Mouse (Mus musculus): Measurements from ENCODE around the gene Nebl. TPM values are rescaled to one million over a fixed set of nuclear protein-coding genes. Genes with fewer than 3 reads are reported as not detected.

The Nebl gene
- polyA plus RNA-seq, 1 experiment from 2014 or later = 0.45 TPM

- no peak overlapping the region for H3K4me3 ChIP-seq (ENCODE audit: low read depth, low read length)
- no peaks in the 10 kb centered on the region for H3K9me3 ChIP-seq (ENCODE audit: low read length)
- H3K36me3 ChIP-seq (replicated peaks; ENCODE audit: insufficient read depth, low read length) = no peaks in the 10 kb centered on the region
- H3K27ac ChIP-seq (ENCODE audit: low read depth) = no peak overlapping the region
- no peak overlapping the region for H3K9ac ChIP-seq (replicated peaks)
- H3K4me2 ChIP-seq (ENCODE audit: low read depth, low read length) = no peak overlapping the region
- no peaks in the 10 kb centered on the region for H3K27me3 ChIP-seq (ENCODE audit: insufficient read depth, low read length)
- DNase-seq (peak; percentile 45), ATAC-seq (no peak)
- TF ChIP-seq CTCF (IDR thresholded peaks at IDR 0.05; ENCODE audit: low read depth) (peak; percentile 70), EP300 (IDR thresholded peaks at IDR 0.05; ENCODE audit: low read depth) (no peak)
- H3K4me1 ChIP-seq (ENCODE audit: insufficient read depth) = no peaks in the 10 kb centered on the region
- WGBS (ENCODE audit: insufficient replicate concordance) = 16% methylated on average over 3 of the region's 3 CpGs
These were observed 86.7 kb downstream of the Nebl start for GRCm38 (mm10) chr2:17644282-17645262.

DNA sequence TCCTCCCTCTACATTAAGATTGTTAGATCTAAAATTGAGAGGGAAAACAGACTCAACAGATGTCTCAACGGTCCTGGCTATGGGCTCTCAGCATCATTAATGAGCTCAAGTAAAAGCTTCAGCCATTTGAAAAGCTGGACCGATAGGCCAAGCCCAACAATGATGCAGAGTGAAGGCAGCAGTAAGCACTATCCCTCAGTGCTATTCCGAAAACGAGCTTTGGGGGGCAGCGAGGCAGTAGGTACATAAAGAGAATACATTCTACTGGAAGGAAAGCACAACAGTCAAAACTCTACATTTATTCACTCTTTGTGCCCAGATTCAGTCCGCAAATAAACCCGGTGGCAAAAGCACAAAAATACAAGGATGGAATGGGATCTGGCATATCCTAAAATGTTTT is 87.4 kb downstream of the Nebl start:
- no peaks in the 10 kb centered on the region for H3K4me1 ChIP-seq (ENCODE audit: insufficient read depth)
- no peaks in the 10 kb centered on the region for H3K36me3 ChIP-seq (replicated peaks; ENCODE audit: insufficient read depth, low read length)
- no peak overlapping the region for H3K4me2 ChIP-seq (ENCODE audit: low read depth, low read length)
- no peak overlapping the region for H3K4me3 ChIP-seq (ENCODE audit: low read depth, low read length)
- DNase-seq (no peak), ATAC-seq (no peak)
- no peak overlapping the region for H3K9ac ChIP-seq (replicated peaks)
- 63% methylated on average over 7 of the region's 7 CpGs for WGBS (ENCODE audit: insufficient replicate concordance)
- H3K27me3 ChIP-seq (ENCODE audit: insufficient read depth, low read length) = no peaks in the 10 kb centered on the region
- no peak overlapping the region for H3K27ac ChIP-seq (ENCODE audit: low read depth)
- H3K9me3 ChIP-seq (ENCODE audit: low read length) = no peaks in the 10 kb centered on the region
- no peak for TF ChIP-seq CTCF (IDR thresholded peaks at IDR 0.05; ENCODE audit: low read depth)
- TF ChIP-seq EP300 (IDR thresholded peaks at IDR 0.05; ENCODE audit: low read depth) = no peak

GRCm38 (mm10) chr2:17642770-17643169 is 88.5 kb downstream of the Nebl start:
- ATAC-seq (peak; percentile 67), DNase-seq (no peak)
- Histone ChIP-seq H3K27ac (ENCODE audit: low read depth) (no peak overlapping the region), H3K27me3 (ENCODE audit: insufficient read depth, low read length) (no peaks in the 10 kb centered on the region), H3K4me2 (ENCODE audit: low read depth, low read length) (no peak overlapping the region), H3K36me3 (replicated peaks; ENCODE audit: insufficient read depth, low read length) (no peaks in the 10 kb centered on the region), H3K4me3 (ENCODE audit: low read depth, low read length) (no peak overlapping the region), H3K9ac (replicated peaks) (no peak overlapping the region), H3K4me1 (ENCODE audit: insufficient read depth) (no peaks in the 10 kb centered on the region), H3K9me3 (ENCODE audit: low read length) (no peaks in the 10 kb centered on the region)
- WGBS (ENCODE audit: insufficient replicate concordance) = 62% methylated on average over 7 of the region's 7 CpGs
- TF ChIP-seq EP300 (IDR thresholded peaks at IDR 0.05; ENCODE audit: low read depth) (no peak), CTCF (IDR thresholded peaks at IDR 0.05; ENCODE audit: low read depth) (no peak)

GRCm38 (mm10) chr2:17640861-17641260 is 90.4 kb downstream of the Nebl start:
- no peaks in the 10 kb centered on the region for H3K4me1 ChIP-seq (ENCODE audit: insufficient read depth)
- WGBS (ENCODE audit: insufficient replicate concordance) = 89% methylated on average over 4 of the region's 4 CpGs
- no peaks in the 10 kb centered on the region for H3K27me3 ChIP-seq (ENCODE audit: insufficient read depth, low read length)
- no peak overlapping the region for H3K4me2 ChIP-seq (ENCODE audit: low read depth, low read length)
- TF ChIP-seq CTCF (IDR thresholded peaks at IDR 0.05; ENCODE audit: low read depth) = no peak
- no peak for TF ChIP-seq EP300 (IDR thresholded peaks at IDR 0.05; ENCODE audit: low read depth)
- no peak for DNase-seq
- no peak overlapping the region for H3K4me3 ChIP-seq (ENCODE audit: low read depth, low read length)
- no peak overlapping the region for H3K9ac ChIP-seq (replicated peaks)
- H3K9me3 ChIP-seq (ENCODE audit: low read length) = no peaks in the 10 kb centered on the region
- no peak for ATAC-seq
- no peaks in the 10 kb centered on the region for H3K36me3 ChIP-seq (replicated peaks; ENCODE audit: insufficient read depth, low read length)
- no peak overlapping the region for H3K27ac ChIP-seq (ENCODE audit: low read depth)

- no peak overlapping the region for H3K27ac ChIP-seq (ENCODE audit: low read depth)
- ATAC-seq (no peak), DNase-seq (no peak)
- 64% methylated on average over 5 of the region's 5 CpGs for whole genome bisulfite sequencing (ENCODE audit: insufficient replicate concordance)
- no peaks in the 10 kb centered on the region for H3K4me1 ChIP-seq (ENCODE audit: insufficient read depth)
- no peaks in the 10 kb centered on the region for H3K9me3 ChIP-seq (ENCODE audit: low read length)
- H3K27me3 ChIP-seq (ENCODE audit: insufficient read depth, low read length) = no peaks in the 10 kb centered on the region
- TF ChIP-seq CTCF (IDR thresholded peaks at IDR 0.05; ENCODE audit: low read depth) (no peak), EP300 (IDR thresholded peaks at IDR 0.05; ENCODE audit: low read depth) (no peak)
- H3K4me2 ChIP-seq (ENCODE audit: low read depth, low read length) = no peak overlapping the region
- no peak overlapping the region for H3K4me3 ChIP-seq (ENCODE audit: low read depth, low read length)
- H3K9ac ChIP-seq (replicated peaks) = no peak overlapping the region
- no peaks in the 10 kb centered on the region for H3K36me3 ChIP-seq (replicated peaks; ENCODE audit: insufficient read depth, low read length)
These were observed 92.6 kb downstream of the Nebl start for GRCm38 (mm10) chr2:17638631-17639030.

DNA sequence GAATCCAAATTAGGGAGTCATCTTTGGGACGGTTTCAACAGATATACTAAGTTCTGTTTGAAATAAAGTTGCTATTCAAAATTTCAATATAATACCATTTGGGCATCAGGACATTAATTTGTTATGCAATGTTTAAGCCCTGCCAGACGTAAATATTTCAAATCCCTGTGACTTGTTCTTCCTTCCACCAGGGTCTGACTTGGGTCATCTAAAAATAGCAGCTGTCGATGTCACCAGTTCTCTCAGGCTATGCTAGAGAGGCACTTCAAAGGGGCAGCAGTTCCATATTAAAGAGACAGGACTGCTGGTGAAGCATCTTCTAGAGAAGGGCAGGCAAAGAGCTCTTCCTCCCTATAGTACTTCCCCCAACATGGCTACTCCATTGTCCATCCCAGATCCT is 107.3 kb downstream of the Nebl start:
- TF ChIP-seq CTCF (IDR thresholded peaks at IDR 0.05; ENCODE audit: low read depth) (no peak), EP300 (IDR thresholded peaks at IDR 0.05; ENCODE audit: low read depth) (no peak)
- no peak overlapping the region for H3K4me3 ChIP-seq (ENCODE audit: low read depth, low read length)
- WGBS (ENCODE audit: insufficient replicate concordance) = 37% methylated on average over 3 of the region's 3 CpGs
- no peak overlapping the region for H3K4me2 ChIP-seq (ENCODE audit: low read depth, low read length)
- H3K9ac ChIP-seq (replicated peaks) = no peak overlapping the region
- H3K36me3 ChIP-seq (replicated peaks; ENCODE audit: insufficient read depth, low read length) = no peaks in the 10 kb centered on the region
- no peaks in the 10 kb centered on the region for H3K9me3 ChIP-seq (ENCODE audit: low read length)
- H3K27me3 ChIP-seq (ENCODE audit: insufficient read depth, low read length) = no peaks in the 10 kb centered on the region
- H3K27ac ChIP-seq (ENCODE audit: low read depth) = no peak overlapping the region
- ATAC-seq (no peak), DNase-seq (no peak)
- H3K4me1 ChIP-seq (ENCODE audit: insufficient read depth) = no peaks in the 10 kb centered on the region

All from liver, postnatal 0 days (tissue).